Mouse (Mus musculus): ENCODE measurements around the gene Kcnq1. TPM values are rescaled to one million over a fixed set of nuclear protein-coding genes. Genes with fewer than 3 reads are reported as not detected.

The Kcnq1 gene
- polyA plus RNA-seq, 1 experiment from 2014 or later: 2.1 TPM

DNA sequence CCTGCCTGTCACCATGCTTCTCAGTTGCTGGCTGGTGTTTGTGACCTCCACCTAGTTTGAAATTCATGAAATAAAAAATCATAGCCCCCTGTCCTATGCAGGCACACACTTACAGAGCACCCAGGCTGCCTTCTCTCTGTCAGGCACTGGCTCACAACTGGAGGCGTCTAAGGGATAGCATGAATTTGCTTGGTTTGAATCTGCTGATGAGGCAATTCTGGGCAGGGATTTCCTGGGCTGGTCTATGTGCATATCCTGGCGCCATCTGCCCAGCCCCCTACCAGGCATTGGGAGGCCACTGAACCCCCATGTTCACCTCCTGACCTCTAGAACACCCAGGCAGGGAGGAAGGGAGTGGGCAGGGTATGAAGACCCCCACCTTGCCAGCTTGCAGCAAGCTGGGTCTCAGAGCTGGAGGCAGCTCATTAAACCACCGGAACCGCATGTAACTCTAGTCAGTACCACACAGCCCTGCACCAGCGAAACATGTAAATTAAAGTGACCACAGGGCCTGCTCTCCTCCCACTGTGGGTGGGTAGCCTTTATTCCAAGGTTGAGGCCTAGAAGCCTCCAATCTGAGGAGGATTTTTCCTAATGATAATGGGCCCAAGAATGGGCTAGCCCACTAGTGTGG is 66.9 kb downstream of the Kcnq1 start:
- Histone ChIP-seq H3K9me3 (replicated peaks; ENCODE audit: control insufficient read depth, low read length) (no peaks in the 10 kb centered on the region), H3K9ac (ENCODE audit: low read length) (no peak overlapping the region), H3K4me3 (ENCODE audit: low read depth, low read length) (no peak overlapping the region), H3K4me1 (ENCODE audit: control insufficient read depth, insufficient read depth, low read length) (no peaks in the 10 kb centered on the region), H3K27me3 (replicated peaks; ENCODE audit: control insufficient read depth, insufficient read depth, low read length) (peaks cover 4% of the 10 kb centered on the region; the same call in 1 of the 2 replicates), H3K36me3 (ENCODE audit: control insufficient read depth, insufficient read depth, low read length) (no peaks in the 10 kb centered on the region), H3K4me2 (ENCODE audit: low read length) (no peak overlapping the region), H3K27ac (ENCODE audit: low read depth, low read length) (no peak overlapping the region)
- 79% methylated on average over 5 of the region's 5 CpGs for WGBS
- DNase-seq (ENCODE audit: low spot score): no peak
- no peak for ATAC-seq

GRCm38 (mm10) chr7:143174633-143175032 is 68.5 kb downstream of the Kcnq1 start:
- no peak overlapping the region for H3K9ac ChIP-seq (ENCODE audit: low read length)
- no peak for ATAC-seq
- no peak overlapping the region for H3K4me3 ChIP-seq (ENCODE audit: low read depth, low read length)
- no peak for DNase-seq (ENCODE audit: low spot score)
- 45% methylated on average over 6 of the region's 6 CpGs for WGBS
- no peaks in the 10 kb centered on the region for H3K9me3 ChIP-seq (replicated peaks; ENCODE audit: control insufficient read depth, low read length)
- H3K27ac ChIP-seq (ENCODE audit: low read depth, low read length): no peak overlapping the region
- H3K4me1 ChIP-seq (ENCODE audit: control insufficient read depth, insufficient read depth, low read length): no peaks in the 10 kb centered on the region
- H3K27me3 ChIP-seq (replicated peaks; ENCODE audit: control insufficient read depth, insufficient read depth, low read length): peaks cover 4% of the 10 kb centered on the region; the same call in 1 of the 2 replicates
- H3K4me2 ChIP-seq (ENCODE audit: low read length): no peak overlapping the region
- H3K36me3 ChIP-seq (ENCODE audit: control insufficient read depth, insufficient read depth, low read length): no peaks in the 10 kb centered on the region

- no peaks in the 10 kb centered on the region for H3K9me3 ChIP-seq (replicated peaks; ENCODE audit: control insufficient read depth, low read length)
- no peak overlapping the region for H3K9ac ChIP-seq (ENCODE audit: low read length)
- DNase-seq (ENCODE audit: low spot score): no peak
- H3K4me1 ChIP-seq (ENCODE audit: control insufficient read depth, insufficient read depth, low read length): peaks cover 6% of the 10 kb centered on the region; the same call in 1 of the 2 replicates
- no peak overlapping the region for H3K4me3 ChIP-seq (ENCODE audit: low read depth, low read length)
- H3K4me2 ChIP-seq (ENCODE audit: low read length): no peak overlapping the region
- H3K36me3 ChIP-seq (ENCODE audit: control insufficient read depth, insufficient read depth, low read length): no peaks in the 10 kb centered on the region
- WGBS: 27% methylated on average over 2 of the region's 2 CpGs
- peaks cover 4% of the 10 kb centered on the region; the same call in 1 of the 2 replicates for H3K27me3 ChIP-seq (replicated peaks; ENCODE audit: control insufficient read depth, insufficient read depth, low read length)
- no peak for ATAC-seq
- no peak overlapping the region for H3K27ac ChIP-seq (ENCODE audit: low read depth, low read length)
Observed at GRCm38 (mm10) chr7:143178831-143179230, 72.7 kb downstream of the Kcnq1 start.

DNA sequence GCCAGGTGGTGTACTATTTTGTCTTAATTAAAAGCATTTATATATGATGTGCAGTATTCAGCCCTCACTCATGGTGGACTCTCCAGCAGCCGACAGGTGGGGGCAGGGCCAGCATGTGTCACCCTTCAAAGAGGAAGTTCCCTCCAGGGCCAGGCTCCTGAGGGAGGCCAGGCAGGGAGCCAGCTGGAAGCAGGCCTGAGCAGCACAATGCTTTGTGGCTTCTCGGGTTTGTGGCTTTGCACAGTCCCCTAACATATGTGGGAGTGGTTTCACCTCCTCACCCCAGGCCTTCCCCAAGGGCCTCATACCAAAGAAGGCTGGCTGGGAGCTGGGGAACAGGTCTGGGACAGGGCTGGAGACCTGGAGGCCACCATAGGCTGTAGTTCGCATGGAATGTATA is 74.6 kb downstream of the Kcnq1 start:
- Histone ChIP-seq H3K4me1 (ENCODE audit: control insufficient read depth, insufficient read depth, low read length) (peaks cover 6% of the 10 kb centered on the region; the same call in 1 of the 2 replicates), H3K9ac (ENCODE audit: low read length) (no peak overlapping the region), H3K4me2 (ENCODE audit: low read length) (no peak overlapping the region), H3K36me3 (ENCODE audit: control insufficient read depth, insufficient read depth, low read length) (no peaks in the 10 kb centered on the region), H3K27me3 (replicated peaks; ENCODE audit: control insufficient read depth, insufficient read depth, low read length) (no peaks in the 10 kb centered on the region), H3K9me3 (replicated peaks; ENCODE audit: control insufficient read depth, low read length) (no peaks in the 10 kb centered on the region), H3K27ac (ENCODE audit: low read depth, low read length) (no peak overlapping the region), H3K4me3 (ENCODE audit: low read depth, low read length) (no peak overlapping the region)
- ATAC-seq (peak; percentile 58; the same call in 1 of the 2 replicates), DNase-seq (ENCODE audit: low spot score) (peak; percentile 58)
- 48% methylated on average over 3 of the region's 3 CpGs for WGBS

- 89% methylated on average over 4 of the region's 4 CpGs for WGBS
- DNase-seq (ENCODE audit: low spot score): no peak
- Histone ChIP-seq H3K4me2 (ENCODE audit: low read length) (no peak overlapping the region), H3K9me3 (replicated peaks; ENCODE audit: control insufficient read depth, low read length) (no peaks in the 10 kb centered on the region), H3K27me3 (replicated peaks; ENCODE audit: control insufficient read depth, insufficient read depth, low read length) (no peaks in the 10 kb centered on the region), H3K4me1 (ENCODE audit: control insufficient read depth, insufficient read depth, low read length) (peaks cover 6% of the 10 kb centered on the region; the same call in 1 of the 2 replicates), H3K27ac (ENCODE audit: low read depth, low read length) (no peak overlapping the region), H3K36me3 (ENCODE audit: control insufficient read depth, insufficient read depth, low read length) (no peaks in the 10 kb centered on the region), H3K4me3 (ENCODE audit: low read depth, low read length) (no peak overlapping the region), H3K9ac (ENCODE audit: low read length) (no peak overlapping the region)
- no peak for ATAC-seq
Observed at GRCm38 (mm10) chr7:143181311-143181710, 75.1 kb downstream of the Kcnq1 start.

DNA sequence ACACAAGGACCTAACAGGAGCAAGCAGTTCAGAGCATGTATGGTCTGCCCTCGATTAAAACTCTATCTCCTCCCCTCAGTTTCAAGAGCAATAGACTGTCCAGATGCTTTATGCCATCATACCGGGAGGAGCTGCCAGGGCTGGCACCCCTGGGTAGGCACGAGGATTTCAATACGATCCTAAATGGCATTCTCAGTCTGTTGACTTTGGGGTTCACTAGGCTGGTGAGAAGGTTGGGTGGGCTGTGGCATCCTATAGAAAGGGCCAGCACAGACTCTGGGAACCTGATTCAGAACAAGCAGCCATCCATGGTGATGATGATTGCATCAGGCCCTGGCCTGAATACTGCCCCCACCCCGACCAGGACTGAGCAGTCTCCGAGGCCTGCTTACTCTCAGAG is 79.3 kb downstream of the Kcnq1 start:
- 79% methylated on average over 6 of the region's 6 CpGs for WGBS

DNA sequence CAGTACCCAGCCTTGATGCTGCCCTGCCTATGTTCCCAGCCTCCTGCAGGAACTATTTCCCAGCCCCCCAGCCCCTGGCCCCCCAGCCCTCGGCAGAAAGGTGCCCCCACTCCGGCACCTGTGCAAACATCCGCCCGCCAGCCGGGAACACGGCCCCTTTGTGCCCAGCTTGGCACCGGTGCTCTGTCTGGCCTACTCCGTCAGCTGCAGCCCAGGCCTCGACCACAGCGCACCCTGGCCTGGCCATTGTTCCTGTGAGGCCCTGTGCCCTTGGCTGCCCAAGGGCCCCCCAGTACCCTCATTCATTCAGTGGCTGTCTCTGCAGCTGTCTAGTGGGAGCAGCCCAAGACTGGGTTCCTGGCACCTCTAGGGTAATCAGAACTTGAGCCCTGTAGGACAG is 80.2 kb downstream of the Kcnq1 start:
- ATAC-seq (no peak), DNase-seq (ENCODE audit: low spot score) (no peak)
- no peak overlapping the region for H3K27ac ChIP-seq (ENCODE audit: low read depth, low read length)
- WGBS: 72% methylated on average over 10 of the region's 10 CpGs
- no peaks in the 10 kb centered on the region for H3K4me1 ChIP-seq (ENCODE audit: control insufficient read depth, insufficient read depth, low read length)
- H3K9me3 ChIP-seq (replicated peaks; ENCODE audit: control insufficient read depth, low read length): no peaks in the 10 kb centered on the region
- no peak overlapping the region for H3K4me2 ChIP-seq (ENCODE audit: low read length)
- H3K9ac ChIP-seq (ENCODE audit: low read length): no peak overlapping the region
- no peak overlapping the region for H3K4me3 ChIP-seq (ENCODE audit: low read depth, low read length)
- no peaks in the 10 kb centered on the region for H3K36me3 ChIP-seq (ENCODE audit: control insufficient read depth, insufficient read depth, low read length)
- no peaks in the 10 kb centered on the region for H3K27me3 ChIP-seq (replicated peaks; ENCODE audit: control insufficient read depth, insufficient read depth, low read length)

More for the DNA sequence above, 79.3 kb downstream of the Kcnq1 start:
- DNase-seq (ENCODE audit: low spot score): no peak
- H3K27me3 ChIP-seq (replicated peaks; ENCODE audit: control insufficient read depth, insufficient read depth, low read length): no peaks in the 10 kb centered on the region
- ATAC-seq: no peak
- H3K4me1 ChIP-seq (ENCODE audit: control insufficient read depth, insufficient read depth, low read length): peaks cover 5% of the 10 kb centered on the region; the same call in 1 of the 2 replicates
- H3K36me3 ChIP-seq (ENCODE audit: control insufficient read depth, insufficient read depth, low read length): no peaks in the 10 kb centered on the region
- no peak overlapping the region for H3K4me3 ChIP-seq (ENCODE audit: low read depth, low read length)
- H3K9ac ChIP-seq (ENCODE audit: low read length): no peak overlapping the region
- H3K4me2 ChIP-seq (ENCODE audit: low read length): no peak overlapping the region
- H3K27ac ChIP-seq (ENCODE audit: low read depth, low read length): no peak overlapping the region
- no peaks in the 10 kb centered on the region for H3K9me3 ChIP-seq (replicated peaks; ENCODE audit: control insufficient read depth, low read length)

- Histone ChIP-seq H3K36me3 (ENCODE audit: control insufficient read depth, insufficient read depth, low read length) (no peaks in the 10 kb centered on the region), H3K4me1 (ENCODE audit: control insufficient read depth, insufficient read depth, low read length) (no peaks in the 10 kb centered on the region), H3K9me3 (replicated peaks; ENCODE audit: control insufficient read depth, low read length) (no peaks in the 10 kb centered on the region), H3K4me3 (ENCODE audit: low read depth, low read length) (no peak overlapping the region), H3K4me2 (ENCODE audit: low read length) (no peak overlapping the region), H3K27me3 (replicated peaks; ENCODE audit: control insufficient read depth, insufficient read depth, low read length) (no peaks in the 10 kb centered on the region), H3K27ac (ENCODE audit: low read depth, low read length) (no peak overlapping the region), H3K9ac (ENCODE audit: low read length) (no peak overlapping the region)
- ATAC-seq (no peak), DNase-seq (ENCODE audit: low spot score) (no peak)
- WGBS: 86% methylated on average over 3 of the region's 3 CpGs
Observed at GRCm38 (mm10) chr7:143187181-143187580, 81.0 kb downstream of the Kcnq1 start.

GRCm38 (mm10) chr7:143188589-143188988 is 82.4 kb downstream of the Kcnq1 start:
- 80% methylated on average over 2 of the region's 2 CpGs for WGBS
- Histone ChIP-seq H3K4me2 (ENCODE audit: low read length) (no peak overlapping the region), H3K27ac (ENCODE audit: low read depth, low read length) (no peak overlapping the region), H3K9me3 (replicated peaks; ENCODE audit: control insufficient read depth, low read length) (no peaks in the 10 kb centered on the region), H3K27me3 (replicated peaks; ENCODE audit: control insufficient read depth, insufficient read depth, low read length) (no peaks in the 10 kb centered on the region), H3K9ac (ENCODE audit: low read length) (no peak overlapping the region), H3K4me1 (ENCODE audit: control insufficient read depth, insufficient read depth, low read length) (no peaks in the 10 kb centered on the region), H3K4me3 (ENCODE audit: low read depth, low read length) (no peak overlapping the region), H3K36me3 (ENCODE audit: control insufficient read depth, insufficient read depth, low read length) (no peaks in the 10 kb centered on the region)
- DNase-seq (ENCODE audit: low spot score): no peak
- no peak for ATAC-seq

Data from forebrain, embryonic 14.5 days (tissue).